Comparison of ENCODE assay signal across 8 mouse cellular contexts in genomic region chr2:170184175-170184983, GRCm38 (mm10). TPM values are rescaled to one million over a fixed set of nuclear protein-coding genes. Genes with fewer than 3 reads are reported as not detected.
A peak's percentile ranks its signal among the peaks of the same experiment; 100 is the strongest.
DNase-seq lines count a peak whose midpoint lies in the region; ATAC-seq lines count a peak whose summit lies in the region.

No protein-coding gene starts in this region.

- peaks cover 5% of the 10 kb centered on the region; the same call in 1 of the 2 replicates for H3K4me1 ChIP-seq in forebrain, embryonic 15.5 days

- H3K36me3 ChIP-seq in forebrain, embryonic 15.5 days = no peaks in the 10 kb centered on the region

- H3K9ac ChIP-seq in forebrain, embryonic 15.5 days (replicated peaks) = peak overlapping the region; percentile 48

- H3K27ac ChIP-seq in forebrain, embryonic 15.5 days (replicated peaks) = 0 out of 2 replicates have a peak overlapping the region, but pooled peaks have one; percentile 51

- no peaks in the 10 kb centered on the region for H3K9me3 ChIP-seq in forebrain, embryonic 15.5 days

- no peaks in the 10 kb centered on the region for H3K27me3 ChIP-seq in forebrain, embryonic 15.5 days

- ATAC-seq in forebrain, embryonic 15.5 days (replicated peaks) = peak; percentile 92
- peak; percentile 94 for ATAC-seq in hematopoietic stem cell, adult 5-6 weeks (replicated peaks in 1 of 2; ENCODE audit: insufficient read depth in 1 of 2, low FRiP score in 2 of 2, low TSS enrichment in 1 of 2, low read depth in 1 of 2, poor library complexity in 2 of 2, severe bottlenecking in 2 of 2)

- peak overlapping the region; percentile 55 for H3K4me2 ChIP-seq in forebrain, embryonic 15.5 days (replicated peaks)

- peak; percentile 52 to 68 for DNase-seq in CD8-positive naive resting alpha-beta T cell, adult 2 months (ENCODE audit: low read depth in 2 of 2, low spot score in 2 of 2)
- DNase-seq in adrenal gland, postnatal 14 days = peak; percentile 86
- peak; percentile 49 to 61 for DNase-seq in layer of hippocampus, postnatal 10 days (ENCODE audit: low spot score in 2 of 2)
- peak; percentile 81 for DNase-seq in lung, postnatal 10 days
- peak; percentile 73 for DNase-seq in ovary, postnatal 36 days (ENCODE audit: low spot score)
- peak; percentile 82 for DNase-seq in thymus, postnatal 25 days

- peak overlapping the region; percentile 46 for H3K4me3 ChIP-seq in forebrain, embryonic 15.5 days

- 2% methylated on average over 33 of the region's 33 CpGs for WGBS in forebrain, embryonic 15.5 days

RNA-seq across cellular contexts. Expression of gene Zfp217, which starts 36.5 kb away (rescaled TPM):
- total RNA-seq in adrenal gland, postnatal 14 days (2021) = 28.6 and 32.6 TPM in 2 replicates
- 1.4 and 1.9 TPM in 2 replicates for polyA plus RNA-seq in forebrain, embryonic 15.5 days (2015; fragmentation: Nextera tagmentation; extraction: Ambion mirVana)
- 35.4 and 39.5 TPM in 2 replicates for total RNA-seq in hematopoietic stem cell, adult 5-6 weeks (2017)
- 1 to 10 TPM; 4.5 to 5.5 TPM for total RNA-seq in layer of hippocampus, postnatal 10 days (2021)

Comparison
In these comparisons a context has a peak if more than half of its experiments do, and no peak if none do; other contexts are left out.
1. Peak in every context shown above with its lines: DNase-seq, ATAC-seq, H3K4me3 ChIP-seq and H3K27ac ChIP-seq.